Mouse (Mus musculus): ENCODE results near the gene Sept1. TPM values are rescaled to one million over a fixed set of nuclear protein-coding genes. Genes with fewer than 3 reads are reported as not detected.
A peak's percentile ranks its signal among the peaks of the same experiment; 100 is the strongest.

The Sept1 gene
- polyA plus RNA-seq, 1 experiment from 2014 or later: 26.5 TPM

- Histone ChIP-seq H3K4me2 (ENCODE audit: low read length) (peak overlapping the region; percentile 84), H3K27me3 (replicated peaks; ENCODE audit: control insufficient read depth, insufficient read depth, low read length) (no peaks in the 10 kb centered on the region), H3K4me1 (replicated peaks; ENCODE audit: control insufficient read depth, insufficient read depth, low read length) (peaks cover 27% of the 10 kb centered on the region), H3K9me3 (ENCODE audit: control insufficient read depth, low read length) (peaks cover 5% of the 10 kb centered on the region; the same call in 1 of the 2 replicates), H3K9ac (replicated peaks; ENCODE audit: low read depth, low read length) (no peak overlapping the region), H3K27ac (ENCODE audit: low read length) (no peak overlapping the region), H3K36me3 (ENCODE audit: control insufficient read depth, insufficient read depth) (peaks cover 11% of the 10 kb centered on the region), H3K4me3 (replicated peaks; ENCODE audit: low read length) (no peak overlapping the region; the same call in 1 of the 2 replicates)
- ATAC-seq: no peak
- WGBS: 89% methylated on average over 15 of the region's 15 CpGs
These were observed 39.6 kb upstream of the Sept1 start for GRCm38 (mm10) chr7:127272566-127272965.

DNA sequence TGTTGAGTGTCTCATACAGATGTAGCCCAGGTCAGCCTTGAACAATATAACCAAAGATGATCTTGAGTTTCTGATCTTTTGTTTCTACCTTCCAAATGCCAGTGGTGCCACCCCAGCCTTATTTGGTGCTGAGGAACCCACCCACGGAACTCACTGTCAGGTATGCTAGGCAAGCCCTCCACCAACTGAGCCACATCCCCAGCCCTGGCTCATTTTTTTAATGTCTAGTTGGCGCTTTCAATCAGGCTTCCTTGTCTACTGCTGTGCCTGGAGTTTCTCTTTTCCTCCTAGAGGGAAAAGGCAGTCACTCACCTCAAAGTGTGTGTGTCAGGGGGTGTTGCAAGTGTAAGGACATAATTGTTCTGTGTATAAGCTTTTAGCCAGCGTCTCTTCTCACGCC lies 38.2 kb upstream of the Sept1 start:
- H3K4me3 ChIP-seq (replicated peaks; ENCODE audit: low read length): no peak overlapping the region
- peaks cover 5% of the 10 kb centered on the region; the same call in 1 of the 2 replicates for H3K9me3 ChIP-seq (ENCODE audit: control insufficient read depth, low read length)
- no peaks in the 10 kb centered on the region for H3K27me3 ChIP-seq (replicated peaks; ENCODE audit: control insufficient read depth, insufficient read depth, low read length)
- WGBS: 94% methylated on average over 4 of the region's 4 CpGs
- ATAC-seq: no peak
- peaks cover 27% of the 10 kb centered on the region for H3K4me1 ChIP-seq (replicated peaks; ENCODE audit: control insufficient read depth, insufficient read depth, low read length)
- no peak overlapping the region for H3K4me2 ChIP-seq (ENCODE audit: low read length)
- H3K27ac ChIP-seq (ENCODE audit: low read length): no peak overlapping the region
- H3K9ac ChIP-seq (replicated peaks; ENCODE audit: low read depth, low read length): no peak overlapping the region
- H3K36me3 ChIP-seq (ENCODE audit: control insufficient read depth, insufficient read depth): peaks cover 11% of the 10 kb centered on the region

DNA sequence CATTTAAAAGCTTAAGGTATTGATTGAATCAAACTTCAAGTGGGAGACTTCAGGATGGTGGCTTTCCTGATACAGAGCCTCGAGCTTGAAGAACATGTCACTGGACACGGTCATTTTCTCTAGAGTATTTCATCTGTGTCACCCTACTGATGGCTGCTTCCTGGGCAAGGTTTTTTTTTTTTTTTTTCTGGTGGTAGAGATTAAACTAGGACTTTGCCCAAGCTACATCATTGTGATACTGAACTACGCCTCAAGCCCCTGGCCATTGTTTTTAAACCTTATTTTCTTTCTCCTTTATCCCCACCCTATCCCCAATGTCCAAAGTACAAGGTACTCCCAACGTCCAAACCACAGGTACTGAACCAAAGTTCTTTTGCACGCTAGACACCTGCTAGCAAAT lies 37.7 kb upstream of the Sept1 start:
- no peak for ATAC-seq
- 92% methylated on average over 5 of the region's 5 CpGs for WGBS
- no peak overlapping the region for H3K4me2 ChIP-seq (ENCODE audit: low read length)
- peaks cover 11% of the 10 kb centered on the region for H3K36me3 ChIP-seq (ENCODE audit: control insufficient read depth, insufficient read depth)
- H3K27ac ChIP-seq (ENCODE audit: low read length): no peak overlapping the region
- no peak overlapping the region for H3K4me3 ChIP-seq (replicated peaks; ENCODE audit: low read length)
- peaks cover 27% of the 10 kb centered on the region for H3K4me1 ChIP-seq (replicated peaks; ENCODE audit: control insufficient read depth, insufficient read depth, low read length)
- peaks cover 5% of the 10 kb centered on the region; the same call in 1 of the 2 replicates for H3K9me3 ChIP-seq (ENCODE audit: control insufficient read depth, low read length)
- H3K27me3 ChIP-seq (replicated peaks; ENCODE audit: control insufficient read depth, insufficient read depth, low read length): no peaks in the 10 kb centered on the region
- H3K9ac ChIP-seq (replicated peaks; ENCODE audit: low read depth, low read length): no peak overlapping the region

DNA sequence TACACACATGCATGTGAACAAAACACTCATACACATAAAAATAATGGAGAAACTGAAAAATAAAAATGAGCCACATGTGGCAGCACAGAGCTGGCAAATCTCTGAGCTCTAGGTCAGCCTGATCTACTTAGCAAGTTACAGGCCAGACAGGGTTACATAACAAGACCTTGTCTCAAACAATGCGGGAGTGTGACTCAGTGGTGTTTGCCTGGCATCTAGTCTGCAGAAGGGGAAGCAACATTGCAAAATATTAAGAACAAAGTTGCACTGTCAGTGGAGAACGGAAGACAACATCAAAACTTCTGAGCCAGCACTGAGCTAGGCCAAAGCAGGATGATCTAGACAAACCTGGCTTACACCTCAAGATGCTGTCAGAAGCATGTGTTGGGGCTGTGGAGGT lies 37.3 kb upstream of the Sept1 start:
- WGBS: 88% methylated on average over 2 of the region's 2 CpGs

GRCm38 (mm10) chr7:127263526-127263925 lies 30.6 kb upstream of the Sept1 start:
- 92% methylated on average over 3 of the region's 3 CpGs for WGBS
- Histone ChIP-seq H3K36me3 (ENCODE audit: control insufficient read depth, insufficient read depth) (peaks cover 3% of the 10 kb centered on the region; the same call in 1 of the 2 replicates), H3K4me3 (replicated peaks; ENCODE audit: low read length) (no peak overlapping the region), H3K27me3 (replicated peaks; ENCODE audit: control insufficient read depth, insufficient read depth, low read length) (no peaks in the 10 kb centered on the region), H3K9ac (replicated peaks; ENCODE audit: low read depth, low read length) (no peak overlapping the region), H3K9me3 (ENCODE audit: control insufficient read depth, low read length) (peaks cover 3% of the 10 kb centered on the region; the same call in 1 of the 2 replicates), H3K4me1 (replicated peaks; ENCODE audit: control insufficient read depth, insufficient read depth, low read length) (peaks cover 18% of the 10 kb centered on the region), H3K27ac (ENCODE audit: low read length) (no peak overlapping the region), H3K4me2 (ENCODE audit: low read length) (no peak overlapping the region)
- no peak for ATAC-seq

More for the DNA sequence above, 37.3 kb upstream of the Sept1 start:
- no peak for ATAC-seq
- Histone ChIP-seq H3K9me3 (ENCODE audit: control insufficient read depth, low read length) (peaks cover 5% of the 10 kb centered on the region; the same call in 1 of the 2 replicates), H3K4me2 (ENCODE audit: low read length) (no peak overlapping the region), H3K4me1 (replicated peaks; ENCODE audit: control insufficient read depth, insufficient read depth, low read length) (peaks cover 27% of the 10 kb centered on the region), H3K9ac (replicated peaks; ENCODE audit: low read depth, low read length) (no peak overlapping the region), H3K4me3 (replicated peaks; ENCODE audit: low read length) (no peak overlapping the region), H3K27me3 (replicated peaks; ENCODE audit: control insufficient read depth, insufficient read depth, low read length) (no peaks in the 10 kb centered on the region), H3K27ac (ENCODE audit: low read length) (no peak overlapping the region), H3K36me3 (ENCODE audit: control insufficient read depth, insufficient read depth) (peaks cover 11% of the 10 kb centered on the region)

DNA sequence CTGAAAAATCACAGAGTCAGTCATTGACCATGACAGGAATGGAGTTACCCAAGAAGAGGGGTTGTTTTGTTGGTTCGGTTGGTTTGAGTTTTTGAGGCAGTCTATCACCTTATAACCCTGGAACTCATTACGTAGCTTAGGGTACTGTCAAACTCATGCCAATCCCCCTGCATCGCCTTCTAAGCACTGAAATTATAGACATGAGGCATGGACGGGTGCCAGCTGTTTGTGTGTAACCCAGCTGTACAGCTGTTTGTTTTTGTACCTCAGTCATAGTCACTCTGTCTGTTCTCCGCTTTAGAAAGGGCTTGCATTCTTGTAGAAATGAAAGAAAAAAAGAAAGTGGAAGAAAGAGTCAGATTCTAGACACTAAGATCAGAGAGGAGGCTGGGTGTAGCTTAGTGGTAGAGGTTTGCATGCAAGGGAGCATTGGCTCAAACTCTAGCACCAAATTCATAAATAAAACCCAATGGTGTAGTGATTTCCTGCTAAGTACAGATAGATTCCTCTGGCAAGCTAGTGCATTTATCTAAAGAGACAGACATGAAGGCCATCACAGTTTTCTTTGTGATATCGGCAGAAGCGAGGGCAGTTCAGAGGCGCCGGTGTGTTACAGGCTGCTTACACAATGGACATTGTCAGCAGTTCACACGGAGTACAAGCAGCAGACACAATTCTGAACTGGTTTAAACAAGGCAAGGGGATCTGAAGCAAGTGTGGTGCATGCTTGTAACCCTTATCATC lies 29.5 kb upstream of the Sept1 start:
- Histone ChIP-seq H3K27ac (ENCODE audit: low read length) (no peak overlapping the region), H3K9me3 (ENCODE audit: control insufficient read depth, low read length) (no peaks in the 10 kb centered on the region), H3K36me3 (ENCODE audit: control insufficient read depth, insufficient read depth) (no peaks in the 10 kb centered on the region), H3K4me1 (replicated peaks; ENCODE audit: control insufficient read depth, insufficient read depth, low read length) (peaks cover 18% of the 10 kb centered on the region), H3K27me3 (replicated peaks; ENCODE audit: control insufficient read depth, insufficient read depth, low read length) (no peaks in the 10 kb centered on the region), H3K9ac (replicated peaks; ENCODE audit: low read depth, low read length) (no peak overlapping the region), H3K4me2 (ENCODE audit: low read length) (no peak overlapping the region), H3K4me3 (replicated peaks; ENCODE audit: low read length) (no peak overlapping the region)
- 82% methylated on average over 10 of the region's 10 CpGs for WGBS
- ATAC-seq: no peak

DNA sequence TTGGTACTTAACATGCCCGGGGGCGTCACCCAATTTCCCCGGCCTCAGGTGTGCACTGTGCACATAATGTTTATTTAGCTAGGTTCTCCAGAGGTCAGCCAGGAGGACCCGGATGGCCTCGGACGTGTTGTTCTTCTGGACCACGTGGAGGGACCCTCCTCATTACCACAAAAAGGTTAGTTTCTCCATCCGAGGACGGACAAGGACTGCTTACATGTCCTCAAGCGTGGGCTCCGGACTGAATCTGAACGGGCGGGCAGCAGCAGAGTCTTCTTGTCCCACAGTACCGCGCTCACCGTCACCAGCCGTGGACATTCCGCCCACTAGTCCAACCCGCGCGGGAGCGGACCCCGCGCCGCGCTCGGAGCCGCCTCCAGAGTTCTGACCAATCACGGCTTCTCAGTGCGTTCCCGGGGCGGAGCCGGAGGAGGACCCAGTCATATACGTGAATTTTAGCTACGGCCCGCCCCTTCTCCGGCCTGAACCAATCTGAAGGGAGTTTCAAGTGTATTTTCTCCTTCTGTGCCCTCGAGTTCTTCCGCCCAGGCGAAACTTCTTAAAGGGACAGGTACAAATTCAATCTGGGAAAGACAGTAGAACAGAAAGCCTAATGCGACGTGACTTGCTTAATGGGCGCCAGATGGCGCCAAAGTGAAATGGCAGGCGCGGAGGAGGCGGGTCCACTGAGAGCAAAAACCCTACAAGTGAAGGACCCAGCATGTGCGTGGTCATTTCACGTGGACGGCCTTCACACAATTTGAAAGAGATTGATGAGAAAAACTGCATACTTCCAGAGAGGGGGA lies 27.6 kb upstream of the Sept1 start, which contains the start of gene Dctpp1:
Gene Dctpp1, minus strand, starts transcription at position 401 of the 803 bp plus-strand sequence.
- H3K4me3 ChIP-seq (replicated peaks; ENCODE audit: low read length): peak within 1 kb of the TSS; percentile 65
- H3K27me3 ChIP-seq (replicated peaks; ENCODE audit: control insufficient read depth, insufficient read depth, low read length): no peaks in the 10 kb centered on the region
- H3K4me1 ChIP-seq (replicated peaks; ENCODE audit: control insufficient read depth, insufficient read depth, low read length): peaks cover 18% of the 10 kb centered on the region
- no peaks in the 10 kb centered on the region for H3K9me3 ChIP-seq (ENCODE audit: control insufficient read depth, low read length)
- WGBS: under 1% methylated on average over 50 of the region's 50 CpGs
- H3K36me3 ChIP-seq (ENCODE audit: control insufficient read depth, insufficient read depth): no peaks in the 10 kb centered on the region
- peak; percentile 99 for ATAC-seq
- H3K9ac ChIP-seq (replicated peaks; ENCODE audit: low read depth, low read length): peak within 1 kb of the TSS; percentile 73
- no peak within 1 kb of the TSS for H3K27ac ChIP-seq (ENCODE audit: low read length)
- peak within 1 kb of the TSS; percentile 98 for H3K4me2 ChIP-seq (ENCODE audit: low read length)

DNA sequence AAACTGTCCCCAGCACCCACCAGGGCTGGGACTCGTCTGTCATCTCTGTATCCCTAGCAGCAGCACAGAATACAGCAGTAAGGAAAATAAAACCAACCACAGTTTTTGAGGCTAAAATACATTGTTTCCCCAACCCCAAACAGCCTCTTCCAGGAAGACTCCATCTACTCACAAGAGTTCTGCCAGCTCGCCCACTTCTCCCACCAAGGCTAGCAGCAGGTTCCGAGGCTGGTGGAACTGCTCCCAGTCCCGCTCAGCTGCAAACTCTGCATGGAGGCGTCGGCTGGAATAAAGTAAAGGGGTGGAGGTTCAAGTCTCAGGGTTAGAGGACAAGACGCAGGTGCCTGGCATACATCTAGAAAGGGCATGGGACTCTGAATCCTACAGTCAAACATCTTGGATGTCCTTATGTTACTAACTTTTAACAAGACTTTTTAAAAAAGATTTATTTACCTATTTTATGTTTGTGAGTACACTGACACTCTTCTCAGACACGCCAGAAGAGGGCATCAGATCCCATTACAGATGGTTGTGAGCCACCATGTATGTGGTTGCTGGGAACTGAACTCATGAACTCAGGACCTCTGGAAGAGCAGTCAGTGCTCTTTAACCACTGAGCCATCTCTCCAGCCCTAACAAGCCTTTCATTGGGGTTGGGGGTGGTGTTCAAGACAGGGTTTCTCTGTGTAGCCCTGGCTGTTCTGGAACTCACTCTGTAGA lies 26.4 kb upstream of the Sept1 start:
- Histone ChIP-seq H3K4me3 (replicated peaks; ENCODE audit: low read length) (peak overlapping the region; percentile 65), H3K27me3 (replicated peaks; ENCODE audit: control insufficient read depth, insufficient read depth, low read length) (no peaks in the 10 kb centered on the region), H3K9ac (replicated peaks; ENCODE audit: low read depth, low read length) (no peak overlapping the region; the same call in 1 of the 2 replicates), H3K27ac (ENCODE audit: low read length) (no peak overlapping the region), H3K9me3 (ENCODE audit: control insufficient read depth, low read length) (no peaks in the 10 kb centered on the region), H3K4me1 (replicated peaks; ENCODE audit: control insufficient read depth, insufficient read depth, low read length) (peaks cover 24% of the 10 kb centered on the region), H3K36me3 (ENCODE audit: control insufficient read depth, insufficient read depth) (no peaks in the 10 kb centered on the region), H3K4me2 (ENCODE audit: low read length) (peak overlapping the region; percentile 98)
- ATAC-seq: no peak
- 76% methylated on average over 8 of the region's 8 CpGs for WGBS

- H3K4me2 ChIP-seq (ENCODE audit: low read length): no peak overlapping the region
- H3K9ac ChIP-seq (replicated peaks; ENCODE audit: low read depth, low read length): no peak overlapping the region
- no peaks in the 10 kb centered on the region for H3K36me3 ChIP-seq (ENCODE audit: control insufficient read depth, insufficient read depth)
- H3K4me1 ChIP-seq (replicated peaks; ENCODE audit: control insufficient read depth, insufficient read depth, low read length): peaks cover 27% of the 10 kb centered on the region
- H3K27me3 ChIP-seq (replicated peaks; ENCODE audit: control insufficient read depth, insufficient read depth, low read length): no peaks in the 10 kb centered on the region
- H3K4me3 ChIP-seq (replicated peaks; ENCODE audit: low read length): no peak overlapping the region
- no peaks in the 10 kb centered on the region for H3K9me3 ChIP-seq (ENCODE audit: control insufficient read depth, low read length)
- H3K27ac ChIP-seq (ENCODE audit: low read length): no peak overlapping the region
- no peak for ATAC-seq
- WGBS: 90% methylated on average over 5 of the region's 5 CpGs
These were observed 23.6 kb upstream of the Sept1 start for GRCm38 (mm10) chr7:127256518-127256917.
